ENCODE assay signal across 16 mouse cellular contexts in the genomic region with DNA sequence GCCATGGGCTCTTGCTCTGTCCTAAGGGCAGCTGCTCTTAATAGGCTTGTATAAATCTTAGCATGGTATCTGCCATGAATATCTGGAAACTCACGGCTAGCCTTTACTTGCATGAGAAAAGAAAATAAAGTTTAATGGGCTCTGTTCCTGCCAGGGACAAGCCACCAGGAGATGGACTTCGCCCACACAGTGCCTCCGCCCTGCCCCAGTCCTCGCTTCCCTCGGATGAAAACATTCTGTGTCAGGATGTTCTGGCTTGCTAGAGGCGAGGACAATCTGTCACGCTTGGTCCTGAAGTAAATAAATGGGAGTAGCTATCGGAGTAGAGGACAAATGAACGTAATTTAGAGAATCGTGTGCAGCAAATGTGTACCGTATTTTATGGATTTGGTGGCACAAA. TPM values are rescaled to one million over a fixed set of nuclear protein-coding genes. Genes with fewer than 3 reads are reported as not detected.
DNase-seq lines count a peak whose midpoint lies in the region; ATAC-seq lines count a peak whose summit lies in the region.
"Had no signal": no experiment of that assay in that cellular context is flagged by ENCODE, and none has a peak within 500 bp of the region (broad histone marks: within the 10 kb centered on the region; RNA-seq: fewer than 3 reads in every experiment).

No protein-coding gene starts in this region.

- H3K9ac ChIP-seq in limb, embryonic 11.5 days (ENCODE audit: low read length): no peak overlapping the region

- DNase-seq in limb, embryonic 11.5 days (ENCODE audit: low spot score): no peak
- no peak for DNase-seq in limb, embryonic 10.5 days (ENCODE audit: low spot score)
- peak; percentile 49 to 54 for DNase-seq in cerebellum, postnatal 25 days
- DNase-seq in kidney, adult 9 months: peak; percentile 57
- peak; percentile 24 for DNase-seq in large intestine, adult 2 months (ENCODE audit: low read depth, low spot score)
- DNase-seq in gastrocnemius, adult 18-20 months (ENCODE audit: low spot score): no peak
- DNase-seq in thymus, postnatal 25 days: no peak
- DNase-seq in heart, embryonic 10.5 days (ENCODE audit: low spot score): no peak
- DNase-seq: adrenal gland, adult 8-10 months; B cell, adult 2 months; heart, adult 11 months; thymus, adult 2 months had no signal

- H3K4me2 ChIP-seq in limb, embryonic 11.5 days (ENCODE audit: low read depth, severe bottlenecking): no peak overlapping the region
- H3K4me2 ChIP-seq: midbrain, embryonic 11.5 days had no signal

- no peaks in the 10 kb centered on the region for H3K9me3 ChIP-seq in limb, embryonic 11.5 days (ENCODE audit: control insufficient read depth, low read length)
- H3K9me3 ChIP-seq in limb, embryonic 10.5 days (replicated peaks): no peaks in the 10 kb centered on the region
- H3K9me3 ChIP-seq in heart, embryonic 10.5 days: no peaks in the 10 kb centered on the region

- H3K4me3 ChIP-seq in limb, embryonic 11.5 days (ENCODE audit: low read depth, low read length): no peak overlapping the region
- H3K4me3 ChIP-seq in limb, embryonic 10.5 days: no peak overlapping the region
- no peak overlapping the region for H3K4me3 ChIP-seq in heart, embryonic 10.5 days
- H3K4me3 ChIP-seq: erythroblast, embryonic 14.5 days had no signal

- no peaks in the 10 kb centered on the region for H3K36me3 ChIP-seq in limb, embryonic 11.5 days (ENCODE audit: control insufficient read depth, insufficient read depth, low read length)
- no peaks in the 10 kb centered on the region for H3K36me3 ChIP-seq in limb, embryonic 10.5 days
- H3K36me3 ChIP-seq in heart, embryonic 10.5 days: no peaks in the 10 kb centered on the region

- ATAC-seq in limb, embryonic 11.5 days (ENCODE audit: insufficient number of reproducible peaks, low FRiP score, low TSS enrichment, low read depth): 0 out of 2 replicates have a peak, but pooled peaks have one; percentile 46

- 51% methylated on average over 11 of the region's 11 CpGs for WGBS in limb, embryonic 11.5 days
- WGBS in limb, embryonic 10.5 days: 80% methylated on average over 11 of the region's 11 CpGs
- 21% methylated on average over 11 of the region's 11 CpGs for WGBS in large intestine, adult 2 months
- WGBS in heart, embryonic 10.5 days: 74% methylated on average over 11 of the region's 11 CpGs

- no peaks in the 10 kb centered on the region for H3K27me3 ChIP-seq in limb, embryonic 11.5 days (ENCODE audit: control insufficient read depth, insufficient read depth, low read length)
- no peaks in the 10 kb centered on the region for H3K27me3 ChIP-seq in limb, embryonic 10.5 days (ENCODE audit: low read depth, poor library complexity, severe bottlenecking)
- no peaks in the 10 kb centered on the region for H3K27me3 ChIP-seq in heart, embryonic 10.5 days (ENCODE audit: insufficient read depth, poor library complexity, severe bottlenecking)

- no peaks in the 10 kb centered on the region for H3K4me1 ChIP-seq in limb, embryonic 11.5 days (ENCODE audit: control insufficient read depth, insufficient read depth, low read length)
- H3K4me1 ChIP-seq in limb, embryonic 10.5 days: peaks cover 11% of the 10 kb centered on the region
- H3K4me1 ChIP-seq in heart, embryonic 10.5 days: peaks cover 14% of the 10 kb centered on the region

- no peak overlapping the region for H3K27ac ChIP-seq in limb, embryonic 11.5 days (replicated peaks; ENCODE audit: low read depth, low read length)
- H3K27ac ChIP-seq in limb, embryonic 10.5 days: no peak overlapping the region
- no peak overlapping the region for H3K27ac ChIP-seq in heart, embryonic 10.5 days

RNA-seq across cellular contexts. Expression of a gene that starts 16.7 kb away (rescaled TPM):
- 0.09 and 0.23 TPM in 2 replicates for polyA plus RNA-seq in limb, embryonic 11.5 days (2014; fragmentation: Nextera tagmentation; extraction: Ambion mirVana)
- polyA plus RNA-seq in limb, embryonic 10.5 days (2016; fragmentation: Nextera tagmentation; extraction: Ambion mirVana): 0.25 and 0.26 TPM in 2 replicates
- not detected in 2 replicates for polyA plus RNA-seq in large intestine, adult 2 months (2012; rRNA removed)
- total RNA-seq in gastrocnemius, adult 18-20 months (2021): not detected
- 0.12 and 0.36 TPM in 2 replicates for polyA plus RNA-seq in heart, embryonic 10.5 days (2016; fragmentation: Nextera tagmentation; extraction: Ambion mirVana)
- polyA plus RNA-seq: erythroblast, embryonic 14.5 days; heart, postnatal 0 days; lung, embryonic 16.5 days had no signal

Comparison
In these comparisons a context has a peak if more than half of its experiments do, and no peak if none do; other contexts are left out.
1. DNase-seq: peak in cerebellum, postnatal 25 days (2 of 2), kidney, adult 9 months (single experiment) and large intestine, adult 2 months (single experiment); none in limb, embryonic 11.5 days (single experiment), limb, embryonic 10.5 days (single experiment), gastrocnemius, adult 18-20 months (single experiment), thymus, postnatal 25 days (single experiment) and heart, embryonic 10.5 days (single experiment).